Mouse (Mus musculus) c-Kit-positive CD71-negative TER-119-negative erythroid progenitor cells, embryonic 14.5 days (primary cell): ENCODE results near the gene Dhrs7.

Experiments
- DNase-seq: peaks from one replicate; pipeline ENCODE4 v3.0.0-alpha.2; 2013; ENCODE audit warnings: low read depth

The Dhrs7 gene

DNA sequence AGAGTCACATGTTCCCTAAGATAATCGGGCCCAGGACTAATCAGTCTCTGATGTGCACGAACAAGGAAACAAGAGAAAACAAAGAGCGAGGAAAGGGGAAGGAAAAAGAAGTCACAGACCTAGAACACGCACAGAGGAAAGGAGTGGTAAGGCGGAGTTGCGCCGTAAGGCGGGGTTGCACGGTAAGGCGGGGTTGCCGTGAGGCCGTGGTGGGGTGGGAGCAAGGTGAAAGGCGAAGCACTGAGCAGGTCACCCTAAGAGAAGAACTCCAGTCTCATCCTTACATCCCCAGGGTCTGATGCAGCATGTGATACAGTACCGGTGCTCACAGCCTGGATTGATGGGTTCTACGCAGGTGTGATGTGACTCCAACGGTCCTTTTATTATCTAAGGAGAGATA lies 8.9 kb downstream of the Dhrs7 start:
- DNase-seq = no peak

DNA sequence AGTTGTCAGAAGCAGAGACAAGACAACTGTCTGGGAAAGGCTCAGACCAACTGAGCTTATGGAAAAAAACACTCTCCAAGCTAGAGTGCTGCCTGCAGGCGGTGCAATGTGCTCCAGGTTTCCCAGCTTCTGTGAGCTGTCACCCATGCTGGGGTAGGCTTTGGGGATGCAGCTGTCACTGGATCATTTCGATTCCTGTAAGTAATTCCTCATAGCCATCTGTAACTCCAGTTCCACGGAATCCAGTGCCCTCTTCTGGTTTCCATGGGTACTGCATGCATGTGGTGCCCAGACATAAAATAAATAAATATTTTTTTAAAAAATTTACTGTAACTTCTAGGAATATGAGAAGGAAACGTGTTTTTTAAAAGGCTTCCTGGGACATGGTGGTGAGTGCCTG lies 10.0 kb downstream of the Dhrs7 start:
- peak; percentile 37 for DNase-seq

DNA sequence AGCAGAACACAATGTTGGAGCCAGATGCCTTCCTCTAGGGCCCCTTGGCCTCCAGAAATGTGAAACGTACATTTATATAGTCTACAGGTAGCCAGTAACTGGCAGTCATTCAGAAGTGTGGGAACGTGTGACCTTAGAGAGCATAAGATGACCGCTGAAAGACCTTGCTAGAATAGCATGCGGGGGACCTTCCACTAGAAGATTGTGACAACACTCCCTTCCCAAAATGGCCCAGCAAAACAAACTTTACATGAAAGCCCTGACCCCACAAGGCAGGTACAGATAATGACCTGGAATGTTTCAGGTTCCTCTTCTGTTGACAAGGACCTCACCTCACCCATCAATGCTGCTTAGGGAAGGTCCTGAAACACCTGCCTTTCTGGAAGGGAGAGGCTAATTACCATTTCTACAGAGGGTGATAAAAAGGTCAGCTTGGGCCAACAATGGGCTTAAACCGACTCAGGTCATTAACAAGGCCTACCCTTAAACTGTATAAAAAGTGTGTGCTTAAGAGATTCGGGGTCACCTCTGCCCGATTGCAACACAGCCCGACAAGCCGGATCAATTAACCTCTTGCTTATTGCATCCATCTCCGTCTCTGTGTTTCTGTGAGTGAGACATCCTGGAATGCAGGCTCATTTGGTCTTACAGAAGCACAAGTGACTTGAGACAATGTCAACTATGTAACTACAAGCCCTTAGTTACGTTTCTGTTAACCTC lies 14.9 kb downstream of the Dhrs7 start, which contains the start of gene Gm4756:
Gene Gm4756 (minus strand): TSS at position 51 of the 720 bp plus-strand sequence.
- no peak for DNase-seq

DNA sequence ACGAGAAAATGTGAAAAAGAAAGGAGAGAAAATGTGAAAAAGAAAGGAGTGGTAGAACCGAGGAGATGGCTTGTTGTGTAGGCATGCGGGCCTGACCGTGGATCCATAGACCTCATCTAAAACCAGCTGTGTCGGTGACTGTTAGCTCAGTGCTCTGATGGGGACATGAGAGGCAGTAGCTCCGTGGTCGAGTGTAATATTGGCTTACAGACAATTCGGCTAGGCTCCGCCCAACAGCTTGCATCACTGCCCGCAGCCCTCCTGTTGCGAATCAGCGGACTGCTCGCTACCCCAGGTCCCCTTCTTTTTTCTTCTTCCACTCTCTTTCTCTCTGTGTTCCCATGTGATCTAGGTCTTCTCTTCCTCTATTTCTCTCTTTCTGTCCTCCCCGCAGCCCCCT lies 15.8 kb downstream of the Dhrs7 start:
- DNase-seq = no peak

DNA sequence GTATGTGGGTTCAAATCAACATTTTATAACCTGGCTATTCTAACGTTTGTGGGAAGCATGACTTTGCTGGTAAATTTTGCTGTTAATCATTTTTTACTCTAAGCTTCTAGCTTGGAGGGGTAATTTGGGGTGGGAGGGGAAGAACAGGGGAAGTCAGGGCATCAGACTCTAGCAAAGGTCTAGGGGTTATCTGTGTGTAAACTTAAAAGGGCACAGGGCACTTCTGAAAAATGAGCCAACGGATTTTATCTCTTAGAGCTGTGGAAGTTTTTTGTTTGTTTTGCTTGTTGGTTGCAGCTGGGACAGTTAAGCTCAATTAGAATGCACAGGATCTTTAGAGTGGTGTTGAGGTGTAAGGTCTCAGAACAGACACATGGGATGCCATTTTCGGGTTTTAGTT lies 26.7 kb downstream of the Dhrs7 start:
- DNase-seq = no peak

DNA sequence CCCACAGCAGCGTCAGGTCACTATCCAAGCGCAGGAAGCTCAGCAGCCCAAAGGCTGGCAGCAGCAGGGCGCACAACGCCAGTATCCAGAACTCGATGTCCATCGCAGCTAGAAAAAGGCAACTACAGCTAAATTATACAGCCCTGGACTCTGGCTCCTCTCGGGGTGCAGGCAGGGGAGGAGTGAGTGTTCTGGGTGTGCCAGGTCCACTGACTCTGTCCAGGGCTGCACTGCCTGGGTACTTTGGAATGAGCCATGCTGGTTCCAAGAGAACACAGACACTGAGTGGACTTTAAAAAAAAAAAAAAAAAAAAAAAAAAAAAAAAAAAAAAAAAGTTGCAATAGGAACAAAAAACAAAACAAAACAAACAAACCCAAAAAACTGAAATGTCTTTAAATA lies 36.0 kb downstream of the Dhrs7 start:
- no peak for DNase-seq

DNA sequence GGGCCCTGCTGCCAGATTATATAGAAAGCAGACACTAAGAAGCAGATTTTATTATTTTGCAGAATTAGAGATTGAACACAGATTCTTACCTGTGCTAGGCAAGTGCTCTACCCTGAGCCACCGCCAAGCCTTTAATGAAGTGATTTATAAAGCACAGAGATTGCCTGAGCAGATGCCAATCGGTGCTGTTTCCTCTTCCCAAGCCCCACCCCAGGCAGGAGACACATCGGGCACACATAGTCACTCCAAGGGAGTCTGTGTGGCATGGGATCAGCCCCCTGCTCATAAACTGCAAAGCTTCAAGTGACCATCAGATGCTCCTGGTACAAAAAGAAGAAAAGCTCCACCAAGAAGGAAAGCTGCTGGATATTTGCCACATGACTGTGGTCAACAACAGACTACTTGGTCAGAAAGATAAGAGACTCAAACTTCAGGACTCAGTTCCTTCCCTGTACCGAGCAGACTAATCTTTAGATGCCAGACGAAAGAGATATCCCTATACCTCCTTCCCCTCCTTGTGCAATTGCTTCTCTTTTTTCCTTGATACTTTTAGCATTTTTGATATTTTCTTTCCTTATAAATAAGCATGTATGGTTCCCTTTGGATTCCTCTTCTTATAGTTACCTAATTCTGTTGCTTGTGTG lies 41.7 kb downstream of the Dhrs7 start:
- DNase-seq = peak; percentile 16

DNA sequence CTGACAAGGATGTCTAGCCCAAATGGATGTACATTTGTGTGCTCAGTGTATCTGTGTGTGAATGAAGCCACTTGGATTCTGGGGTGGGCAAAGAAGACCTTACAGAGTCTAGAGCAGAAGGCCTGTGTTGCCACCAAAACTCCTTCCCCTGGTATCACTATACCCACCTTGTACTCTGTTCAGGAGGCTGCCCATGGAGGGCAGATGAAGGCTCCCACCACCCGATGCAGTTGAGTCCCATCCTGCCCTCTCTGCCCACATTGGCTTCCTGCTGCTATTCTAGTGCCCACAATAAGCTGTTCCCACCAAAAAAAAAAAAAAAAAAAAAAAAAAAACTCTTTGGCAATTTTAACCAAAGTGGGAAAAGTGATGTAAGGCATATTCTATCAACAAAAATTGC lies 43.3 kb downstream of the Dhrs7 start:
- DNase-seq = no peak

DNA sequence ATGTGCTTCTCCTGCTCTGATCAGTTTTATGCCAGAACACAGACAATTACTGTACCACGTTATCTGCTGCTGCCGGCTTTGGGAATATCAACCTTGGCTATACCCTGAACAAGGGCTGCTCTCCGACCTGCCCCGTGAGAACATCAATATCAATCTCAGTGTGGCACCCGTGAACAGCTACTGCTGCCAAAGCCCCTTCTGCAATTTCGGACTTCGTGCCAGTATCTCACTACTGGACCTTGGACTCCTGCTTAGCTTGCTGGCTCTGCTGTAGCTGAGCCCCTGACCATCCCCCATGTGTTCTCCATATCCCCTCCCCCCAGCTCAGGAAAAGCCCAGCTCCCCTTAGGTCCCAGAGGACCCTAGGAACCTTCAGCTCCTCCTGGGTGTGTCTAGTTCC lies 43.9 kb downstream of the Dhrs7 start:
- DNase-seq = no peak

DNA sequence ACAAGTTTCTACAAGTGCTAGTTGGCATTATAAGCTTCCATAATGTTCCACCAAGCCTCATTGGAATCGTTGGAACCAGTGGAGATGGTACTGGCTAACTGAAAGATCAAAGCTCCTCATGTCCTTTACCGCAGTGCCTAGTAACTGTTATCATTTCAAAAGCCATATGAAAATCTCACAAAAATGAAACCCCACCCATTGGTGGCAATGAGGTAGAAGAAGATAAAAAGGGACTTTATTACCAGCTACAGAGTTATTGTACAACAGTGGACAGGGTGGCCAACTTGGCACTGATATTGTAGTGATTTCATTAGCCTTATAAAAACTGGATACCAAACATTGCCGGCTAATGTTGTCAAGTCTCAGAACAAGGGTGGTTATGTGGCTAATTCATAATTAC lies 52.7 kb downstream of the Dhrs7 start:
- no peak for DNase-seq
